Mouse (Mus musculus): Measurements from ENCODE around the gene Camk1d. TPM values are rescaled to one million over a fixed set of nuclear protein-coding genes. Genes with fewer than 3 reads are reported as not detected.
A peak's percentile ranks its signal among the peaks of the same experiment; 100 is the strongest.
"Not testable (repeated sequence)": the region's sequence is repeated elsewhere in the genome, so short reads cannot be mapped to it uniquely, and the experiment has no call there.

Gene Camk1d
- polyA plus RNA-seq, 1 experiment: 7.3 TPM

DNA sequence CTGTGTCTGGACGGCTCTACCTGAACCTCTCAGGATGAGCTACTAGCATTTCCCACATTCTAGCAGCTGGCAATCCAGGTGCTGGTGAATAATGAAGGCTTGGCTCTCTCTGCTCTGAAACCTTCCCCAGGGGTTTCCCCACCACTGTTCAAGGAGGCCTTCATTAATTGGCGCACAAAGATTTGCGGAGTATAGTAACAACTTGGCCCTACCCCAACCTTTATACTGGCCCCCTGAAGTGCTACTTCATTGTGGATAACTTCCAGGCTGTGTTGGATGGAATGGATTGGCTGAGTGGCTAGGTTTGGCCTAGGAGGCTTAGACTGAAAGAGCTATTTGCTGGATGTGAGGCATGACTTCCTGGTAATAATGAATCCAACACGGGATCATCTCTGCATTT lies 431.7 kb downstream of the Camk1d start:
- TF ChIP-seq POLR2A (IDR thresholded peaks at IDR 0.05; ENCODE audit: borderline replicate concordance, extremely low read depth, insufficient read depth, insufficient read length, poor library complexity, severe bottlenecking) (no peak), CTCF (IDR thresholded peaks at IDR 0.05; ENCODE audit: borderline replicate concordance, extremely low read depth, insufficient read depth, insufficient read length) (no peak)
- DNase-seq (ENCODE audit: low read depth): peak; percentile 27

DNA sequence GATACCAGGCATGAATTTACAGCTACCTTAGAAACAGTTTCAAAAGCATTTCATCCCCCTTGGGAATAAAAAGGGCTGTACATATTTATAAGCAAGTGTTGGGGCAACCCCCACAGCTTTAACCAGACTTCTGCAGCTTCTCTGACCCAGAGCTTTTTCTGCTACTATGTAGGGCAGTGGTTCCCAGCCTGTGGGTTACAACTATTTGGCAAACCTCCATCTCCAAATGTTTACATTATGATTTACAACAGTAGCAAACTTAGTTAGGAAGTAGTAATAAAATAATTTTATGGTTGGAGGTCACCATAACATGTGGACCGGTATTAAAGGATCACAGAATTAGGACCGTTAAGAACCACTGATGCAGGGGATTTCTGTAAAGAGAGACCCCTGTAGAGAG lies 446.3 kb downstream of the Camk1d start:
- TF ChIP-seq POLR2A (IDR thresholded peaks at IDR 0.05; ENCODE audit: borderline replicate concordance, extremely low read depth, insufficient read depth, insufficient read length, poor library complexity, severe bottlenecking): no peak
- no peak for TF ChIP-seq CTCF (IDR thresholded peaks at IDR 0.05; ENCODE audit: borderline replicate concordance, extremely low read depth, insufficient read depth, insufficient read length)
- no peak for DNase-seq (ENCODE audit: low read depth)

DNA sequence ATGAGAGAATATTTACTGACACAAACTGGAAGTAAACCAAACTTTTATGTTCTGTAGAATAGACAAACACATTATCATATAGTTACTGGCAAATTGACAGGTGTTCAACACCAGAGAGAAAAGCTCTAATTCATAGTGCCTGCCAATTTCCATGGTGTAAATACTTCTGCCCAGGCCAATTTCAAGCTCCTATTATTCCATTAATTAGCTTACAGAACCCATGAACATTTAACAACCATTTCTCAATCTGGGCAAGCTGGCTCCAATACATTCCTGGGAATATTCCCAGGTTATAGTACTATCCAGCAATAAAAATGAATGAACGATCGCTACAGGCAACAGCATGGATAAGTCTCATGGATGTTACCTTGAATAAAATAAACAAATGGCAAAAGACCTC lies 452.0 kb downstream of the Camk1d start:
- TF ChIP-seq POLR2A (IDR thresholded peaks at IDR 0.05; ENCODE audit: borderline replicate concordance, extremely low read depth, insufficient read depth, insufficient read length, poor library complexity, severe bottlenecking) (no peak), CTCF (IDR thresholded peaks at IDR 0.05; ENCODE audit: borderline replicate concordance, extremely low read depth, insufficient read depth, insufficient read length) (no peak)
- peak; percentile 91 for DNase-seq (ENCODE audit: low read depth)

DNA sequence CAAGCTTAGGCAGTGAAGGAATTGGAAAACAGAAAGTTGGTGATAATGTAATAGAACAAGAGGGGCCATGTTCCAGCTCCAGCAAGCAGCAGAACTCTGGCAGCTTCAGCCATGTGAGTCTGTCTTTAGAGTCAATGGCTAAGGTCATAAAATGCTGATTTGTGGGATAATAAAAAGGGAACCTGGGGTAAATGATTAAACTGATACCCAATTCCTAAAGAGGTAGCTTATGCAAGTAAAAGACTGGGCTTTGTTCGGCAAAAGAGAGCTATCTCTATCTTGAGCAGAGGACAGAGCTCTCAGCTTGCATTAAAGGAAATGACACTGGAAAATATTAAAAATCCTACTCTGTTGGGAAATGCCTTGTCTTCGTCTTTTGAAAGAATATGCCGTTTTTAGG lies 456.1 kb downstream of the Camk1d start:
- DNase-seq (ENCODE audit: low read depth): no peak
- TF ChIP-seq CTCF (IDR thresholded peaks at IDR 0.05; ENCODE audit: borderline replicate concordance, extremely low read depth, insufficient read depth, insufficient read length) (no peak), POLR2A (IDR thresholded peaks at IDR 0.05; ENCODE audit: borderline replicate concordance, extremely low read depth, insufficient read depth, insufficient read length, poor library complexity, severe bottlenecking) (no peak)

DNA sequence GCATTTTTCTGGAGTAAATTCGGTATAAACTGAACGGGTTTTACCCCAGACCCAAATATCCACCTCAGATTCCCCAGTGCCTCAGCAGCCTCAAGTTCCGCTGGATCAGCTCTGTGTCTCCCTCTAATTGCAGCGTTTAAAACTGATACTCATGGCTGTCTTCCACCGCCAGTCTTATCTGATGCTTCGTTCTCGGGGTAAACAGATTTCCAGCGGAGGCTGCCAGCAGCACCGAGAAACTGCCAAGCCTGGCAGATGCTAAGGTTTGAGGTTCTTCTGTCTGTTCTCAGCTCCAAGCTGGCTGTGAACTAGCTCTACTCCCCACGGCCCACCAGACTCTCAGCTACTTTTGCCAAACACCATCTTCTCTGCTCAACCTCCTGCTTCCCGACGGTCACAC lies 464.3 kb downstream of the Camk1d start:
- peak; percentile 12; the same call in 1 of the 2 replicates for TF ChIP-seq CTCF (IDR thresholded peaks at IDR 0.05; ENCODE audit: borderline replicate concordance, extremely low read depth, insufficient read depth, insufficient read length)
- TF ChIP-seq POLR2A (IDR thresholded peaks at IDR 0.05; ENCODE audit: borderline replicate concordance, extremely low read depth, insufficient read depth, insufficient read length, poor library complexity, severe bottlenecking): no peak
- peak; percentile 92 for DNase-seq (ENCODE audit: low read depth)

DNA sequence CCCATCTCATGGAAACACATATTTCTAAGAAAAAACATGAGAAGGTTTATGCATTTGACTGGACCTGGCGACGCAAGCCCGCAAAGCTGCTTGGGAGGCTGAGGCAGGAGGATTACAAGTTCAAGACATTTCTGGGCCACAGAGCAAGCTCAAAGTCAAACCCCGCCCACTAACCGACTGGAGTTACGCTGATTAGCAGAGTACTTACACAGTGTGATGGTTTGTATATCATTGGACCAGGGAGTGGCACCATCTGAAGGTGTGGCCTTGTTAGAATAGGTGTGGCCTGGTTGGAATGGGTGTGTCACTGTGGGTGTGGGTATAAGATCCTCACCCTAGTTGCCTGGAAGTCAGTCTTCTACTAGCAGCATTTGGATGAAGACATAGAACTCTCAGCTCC lies 465.1 kb downstream of the Camk1d start:
- DNase-seq (ENCODE audit: low read depth): not testable (repeated sequence)

Other genes starting within 250 kb of the Camk1d start
- 16.6 and 19.4 TPM in 2 replicates for gene Nudt5, start 130.5 kb upstream of the Camk1d start, polyA plus RNA-seq (2012; rRNA removed)
- 151 and 186 TPM in 2 replicates for gene Cdc123, start 130.6 kb upstream of the Camk1d start, polyA plus RNA-seq (2012; rRNA removed)
- gene Gm13199, start 148.4 kb upstream of the Camk1d start, polyA plus RNA-seq (2012; rRNA removed): 6.2 and 12.1 TPM in 2 replicates
- gene Sec61a2, start 180.9 kb upstream of the Camk1d start, polyA plus RNA-seq (2012; rRNA removed): 156 and 186 TPM in 2 replicates
- gene Dhtkd1, start 228.3 kb upstream of the Camk1d start, polyA plus RNA-seq (2012; rRNA removed): 9.4 and 16.8 TPM in 2 replicates
- gene Upf2, start 237.0 kb upstream of the Camk1d start, polyA plus RNA-seq (2012; rRNA removed): 8.9 and 16.6 TPM in 2 replicates